Mouse (Mus musculus) stomach, postnatal 0 days (tissue): ENCODE results near the gene A830018L16Rik.

Experiments
- CTCF ChIP-seq: IDR thresholded peaks from 2 replicates; pipeline ENCODE4 v1.5.1; 2016; ENCODE audit warnings: antibody characterized with exemption, low read depth, mild to moderate bottlenecking, moderate library complexity
- EP300 ChIP-seq: optimal IDR thresholded peaks from 2 replicates; pipeline ENCODE3; 2016; ENCODE audit warnings: antibody characterized with exemption

DNA sequence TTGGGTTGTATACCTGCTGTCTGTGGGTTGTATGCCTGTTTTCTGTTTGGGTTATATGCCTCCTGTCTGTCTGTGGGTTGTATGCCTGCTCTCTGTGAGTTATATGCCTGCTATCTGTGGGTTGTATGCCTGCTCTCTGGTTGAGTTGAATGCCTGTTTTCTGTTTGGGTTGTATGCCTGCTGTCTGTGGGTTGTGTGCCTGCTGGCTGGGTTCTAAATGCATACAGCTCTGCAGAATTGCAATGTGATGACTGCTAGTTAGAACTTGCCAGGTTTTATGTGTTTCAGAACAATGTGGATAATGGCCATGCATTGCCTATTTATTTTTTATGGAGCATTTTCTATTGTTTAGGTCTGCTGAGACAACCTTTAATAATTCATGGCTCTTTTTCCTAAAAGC lies 236.2 kb downstream of the A830018L16Rik start:
- TF ChIP-seq CTCF (no peak), EP300 (no peak)
